Mouse (Mus musculus) CH12.LX (cell line): ENCODE measurements around the gene 1600002K03Rik.

ENCODE experiments used
- CHD1 ChIP-seq: IDR thresholded peaks from 2 replicates; pipeline ENCODE4 v1.6.1; 2012; ENCODE audit warnings: low read depth, low read length, improper control_type of control experiment, inconsistent platforms
- CHD2 ChIP-seq: IDR thresholded peaks from 2 replicates; pipeline ENCODE4 v1.6.1; 2011; ENCODE audit warnings: low read length, improper control_type of control experiment
- CTCF ChIP-seq, 2 experiments: IDR thresholded peaks in 1 of 2; conservative IDR thresholded peaks in 1 of 2; 2 replicates each; pipeline ENCODE4 v1.5.1; 2011 to 2012; ENCODE audit warnings: low read depth in 2 of 2, low read length in 2 of 2, improper control_type of control experiment in 1 of 2, inconsistent platforms in 1 of 2, mild to moderate bottlenecking in 1 of 2, moderate library complexity in 1 of 2
- ELF1 ChIP-seq: IDR thresholded peaks from 2 replicates; pipeline ENCODE4 v1.6.1; 2014; ENCODE audit warnings: low read depth, mild to moderate bottlenecking, inconsistent platforms, low read length, improper control_type of control experiment
- EP300 ChIP-seq: IDR thresholded peaks from 2 replicates; pipeline ENCODE4 v1.6.1; 2011; ENCODE audit warnings: low read length, improper control_type of control experiment
- ETS1 ChIP-seq: conservative IDR thresholded peaks from 2 replicates; pipeline ENCODE4 v1.6.1; 2012; ENCODE audit warnings: low read depth, mild to moderate bottlenecking, inconsistent platforms, low read length, improper control_type of control experiment, moderate library complexity
- GABPA ChIP-seq: IDR thresholded peaks from 2 replicates; pipeline ENCODE4 v1.6.1; 2012; ENCODE audit warnings: low read depth, low read length, improper control_type of control experiment, inconsistent platforms; ENCODE audit not compliant: insufficient replicate concordance
- KAT2A ChIP-seq: IDR thresholded peaks from 2 replicates; pipeline ENCODE4 v1.6.1; 2012; ENCODE audit warnings: low read length, improper control_type of control experiment, inconsistent platforms; ENCODE audit not compliant: insufficient replicate concordance
- MAX ChIP-seq: IDR thresholded peaks from 2 replicates; pipeline ENCODE4 v1.6.1; 2011; ENCODE audit warnings: low read length, improper control_type of control experiment
- POLR2A ChIP-seq: IDR thresholded peaks from 2 replicates; pipeline ENCODE4 v1.6.1; 2011; ENCODE audit warnings: low read depth, mild to moderate bottlenecking, improper control_type of control experiment, low read length
- TCF12 ChIP-seq: IDR thresholded peaks from 2 replicates; pipeline ENCODE4 v1.6.1; 2014; ENCODE audit warnings: low read depth, mild to moderate bottlenecking, inconsistent platforms, low read length, improper control_type of control experiment
- USF2 ChIP-seq: conservative IDR thresholded peaks from 2 replicates; pipeline ENCODE4 v1.6.1; 2011; ENCODE audit warnings: low read depth, low read length, improper control_type of control experiment
- ZNF384 ChIP-seq: IDR thresholded peaks from 2 replicates; pipeline ENCODE4 v1.6.1; 2012; ENCODE audit warnings: low read depth, low read length, improper control_type of control experiment, inconsistent platforms

DNA sequence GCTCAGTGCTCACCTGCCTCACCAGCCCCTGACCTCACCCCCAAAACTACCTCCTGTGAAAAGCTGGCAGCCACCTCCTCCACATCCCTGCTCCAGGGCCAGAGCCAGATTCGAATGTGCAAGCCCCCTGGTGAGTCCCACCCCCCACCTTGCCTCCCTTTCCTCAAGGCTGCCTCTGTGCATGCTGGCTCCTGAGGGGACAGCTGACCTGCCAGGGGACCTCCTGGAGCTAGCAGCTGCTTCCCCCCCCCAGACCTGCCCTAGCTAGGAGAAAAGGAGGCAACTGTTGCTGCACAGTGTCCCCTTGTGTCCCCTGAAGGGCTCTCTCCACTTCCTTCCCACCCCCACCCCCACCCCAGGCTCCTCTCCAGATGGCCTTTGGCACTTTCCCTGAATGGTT is 17.5 kb upstream of the 1600002K03Rik start:
- TF ChIP-seq CTCF (conservative IDR thresholded peaks at IDR 0.05 in 1 of 2, IDR thresholded peaks at IDR 0.05 in 1 of 2; ENCODE audit: low read depth in 2 of 2, low read length in 2 of 2) (no peak), GABPA (no peak), ZNF384 (no peak), ETS1 (no peak), POLR2A (no peak), USF2 (no peak), CHD2 (no peak), EP300 (no peak), TCF12 (no peak), ELF1 (no peak), MAX (no peak), KAT2A (no peak), CHD1 (no peak)
